Mouse (Mus musculus) kidney, adult 9 months (tissue): Measurements from ENCODE around the gene Zfp518b.

Experiments
- DNase-seq: peaks from one replicate; pipeline ENCODE4 v3.0.0; 2022

Zfp518b gene

GRCm38 (mm10) chr5:38632463-38633449 lies 51.9 kb downstream of the Zfp518b start:
- peak; percentile 80 for DNase-seq

- no peak for DNase-seq
Measured at GRCm38 (mm10) chr5:38628023-38628422, 56.6 kb downstream of the Zfp518b start.

DNA sequence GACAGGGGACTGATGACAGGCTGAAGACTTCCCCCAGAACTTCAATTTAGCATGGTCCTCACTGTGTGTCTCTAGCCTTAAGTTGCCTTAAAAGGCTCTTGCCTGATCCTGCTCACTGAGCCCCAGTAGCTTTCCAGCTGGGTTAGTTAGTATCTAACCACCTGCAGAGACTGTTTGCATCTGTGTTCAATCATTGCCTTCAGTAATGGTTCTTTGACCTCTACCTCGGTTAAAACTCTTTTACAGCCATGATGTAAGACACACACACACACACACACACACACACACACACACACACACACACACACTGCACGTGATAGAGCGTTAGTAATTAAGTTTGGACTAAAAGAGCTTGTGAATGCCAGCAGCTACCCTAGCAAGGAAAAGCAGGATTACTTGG lies 57.7 kb downstream of the Zfp518b start:
- peak; percentile 62 for DNase-seq

GRCm38 (mm10) chr5:38620783-38621182 lies 63.8 kb downstream of the Zfp518b start:
- DNase-seq: peak; percentile 79

DNA sequence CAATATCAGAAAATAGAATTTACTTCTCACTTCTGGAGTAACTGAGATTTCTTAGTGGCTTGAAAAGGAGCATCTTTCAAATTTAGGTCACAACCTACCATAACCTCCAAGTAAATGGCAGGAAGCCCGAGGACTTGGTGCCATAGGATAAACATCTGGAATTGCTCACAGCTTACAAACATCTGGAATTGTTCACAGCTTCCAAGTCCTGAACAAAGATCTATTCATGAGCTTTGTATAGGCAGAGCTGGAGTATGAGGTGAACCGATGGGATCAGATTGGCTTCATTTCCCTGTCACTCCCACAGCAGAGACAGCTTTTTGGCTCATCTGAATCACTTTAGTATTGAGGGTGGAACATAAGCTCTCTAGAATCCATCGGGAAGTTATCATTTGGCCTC lies 65.7 kb downstream of the Zfp518b start:
- no peak for DNase-seq
